Mouse (Mus musculus) heart, adult 2 months (tissue): ENCODE measurements around the gene Sypl.

Experiments
- CTCF ChIP-seq: fragments of 200-600 bp; IDR thresholded peaks from 2 replicates; pipeline ENCODE4 v1.8.1; 2022; ENCODE audit warnings: antibody characterized with exemption, mild to moderate bottlenecking, moderate library complexity
- EP300 ChIP-seq: fragments of 200-500 bp; IDR thresholded peaks from 2 replicates; pipeline ENCODE4 v1.6.1; 2011; ENCODE audit warnings: low read depth, low read length, control low read depth; ENCODE audit not compliant: insufficient read depth
- POLR2A ChIP-seq: fragments of 200-500 bp; IDR thresholded peaks from 2 replicates; pipeline ENCODE4 v1.6.1; 2011; ENCODE audit warnings: mild to moderate bottlenecking, low read depth, low read length, control low read depth; ENCODE audit not compliant: insufficient read depth

- no peak for TF ChIP-seq CTCF
- no peak for TF ChIP-seq POLR2A
- no peak for TF ChIP-seq EP300
Observed at GRCm38 (mm10) chr12:32943951-32944350, 9.7 kb upstream of the Sypl start.
